Mouse (Mus musculus): Measurements from ENCODE around the gene Mrps10.

DNA sequence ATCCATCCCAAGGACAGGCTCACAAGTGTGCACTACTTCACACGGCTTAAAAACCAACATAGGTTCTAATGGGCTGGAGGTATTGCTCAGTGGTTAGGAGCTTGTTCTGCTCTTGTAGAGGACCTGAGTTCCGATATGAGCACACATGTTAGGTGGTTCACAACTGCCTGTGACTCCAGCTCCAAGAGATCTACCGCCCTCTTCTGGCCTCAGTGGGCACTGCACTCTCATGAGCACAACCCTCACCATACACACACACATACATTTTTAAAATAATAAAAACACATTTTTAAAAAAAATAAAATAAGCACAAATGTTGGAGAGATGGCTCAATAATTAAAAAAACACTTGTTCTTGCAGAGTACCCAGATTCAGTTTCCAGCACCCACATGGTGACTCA is 15.4 kb downstream of the Mrps10 start:
- 0 out of 2 replicates have a peak, but pooled peaks have one; percentile 3 for TF ChIP-seq CTCF (IDR thresholded peaks at IDR 0.05; ENCODE audit: low read depth)
- no peak for TF ChIP-seq EP300 (IDR thresholded peaks at IDR 0.05; ENCODE audit: low read depth)
